Mouse (Mus musculus) hindbrain, embryonic 11.5 days (tissue): ENCODE data around the gene Dgkh. TPM values are rescaled to one million over a fixed set of nuclear protein-coding genes. Genes with fewer than 3 reads are reported as not detected.
"Not testable (repeated sequence)": the region's sequence is repeated elsewhere in the genome, so short reads cannot be mapped to it uniquely, and the experiment has no call there.

Source experiments
- ATAC-seq: fragments of 200-750 bp; cut with Nextera tagmentation; 2 replicates; pipeline ENCODE4 v1.8.0; 2017; ENCODE audit warnings: mild to moderate bottlenecking, moderate TSS enrichment, moderate library complexity; ENCODE audit not compliant: low FRiP score
- DNase-seq: peaks from one replicate; pipeline ENCODE4 v3.0.0-alpha.2; 2015; ENCODE audit warnings: low spot score
- H3K27ac ChIP-seq: fragments of 300-500 bp; sonication (generic); 2 replicates; pipeline ENCODE4 v1.5.1; 2014; ENCODE audit warnings: mild to moderate bottlenecking, low read depth, low read length
- H3K27me3 ChIP-seq: fragments of 300-500 bp; sonication (generic); 2 replicates; pipeline ENCODE4 v1.6.1; 2014; ENCODE audit warnings: mild to moderate bottlenecking, low read length, moderate library complexity, mixed read lengths; ENCODE audit not compliant: control insufficient read depth, insufficient read depth
- H3K36me3 ChIP-seq: fragments of 300-500 bp; sonication (generic); 2 replicates; pipeline ENCODE4 v1.6.1; 2014; ENCODE audit warnings: mild to moderate bottlenecking, low read length, moderate library complexity, mixed read lengths; ENCODE audit not compliant: control insufficient read depth, insufficient read depth
- H3K4me1 ChIP-seq: fragments of 300-500 bp; sonication (generic); replicated peaks from 2 replicates; pipeline ENCODE4 v1.6.1; 2014; ENCODE audit warnings: low read length, mixed read lengths; ENCODE audit not compliant: control insufficient read depth, insufficient read depth
- H3K4me2 ChIP-seq: fragments of 300-500 bp; sonication (generic); replicated peaks from 2 replicates; pipeline ENCODE4 v1.6.1; 2014; ENCODE audit warnings: mild to moderate bottlenecking, low read depth, low read length
- H3K4me3 ChIP-seq: fragments of 300-500 bp; sonication (generic); 2 replicates; pipeline ENCODE4 v1.5.1; 2014; ENCODE audit warnings: low read depth, low read length
- H3K9ac ChIP-seq: fragments of 300-500 bp; sonication (generic); 2 replicates; pipeline ENCODE4 v1.6.1; 2014; ENCODE audit warnings: low read depth, low read length
- H3K9me3 ChIP-seq: fragments of 300-500 bp; sonication (generic); 2 replicates; pipeline ENCODE4 v1.6.1; 2016; ENCODE audit warnings: low read length; ENCODE audit not compliant: control insufficient read depth
- WGBS: fragments of 180-500 bp; shearing (Covaris S2); extraction: QIAGEN DNeasy Blood & Tissue Kit; methylation state at CpG from one replicate; pipeline ENCODE4 v1.1.7; 2014; 5-methylcytosine and 5-hydroxymethylcytosine counted together
- polyA plus RNA-seq: library from polyadenylated mRNA; unstranded; fragments of >200 nt; fragmentation: Nextera tagmentation; extraction: Ambion mirVana; gene quantifications from 2 replicates; pipeline ENCODE4 v1.2.1, GENCODE M21; 2014

Dgkh gene
- polyA plus RNA-seq, 1 experiment from 2014 or later = 2.2 TPM

- no peak overlapping the region for H3K9ac ChIP-seq
- no peak overlapping the region for H3K27ac ChIP-seq
- no peaks in the 10 kb centered on the region for H3K9me3 ChIP-seq
- peaks cover 3% of the 10 kb centered on the region; the same call in 1 of the 2 replicates for H3K27me3 ChIP-seq
- DNase-seq (peak; percentile 28), ATAC-seq (no peak)
- H3K36me3 ChIP-seq = no peaks in the 10 kb centered on the region
- peak overlapping the region; percentile 95 for H3K4me2 ChIP-seq
- WGBS = 10% methylated on average over 13 of the region's 13 CpGs
- H3K4me1 ChIP-seq = peaks cover 3% of the 10 kb centered on the region; the same call in 1 of the 2 replicates
- H3K4me3 ChIP-seq = peak overlapping the region; percentile 55
These were observed 6.6 kb downstream of the Dgkh start for GRCm38 (mm10) chr14:78725976-78726375.

- Histone ChIP-seq H3K9ac (peak overlapping the region; percentile 59), H3K27ac (no peak overlapping the region), H3K4me2 (peak overlapping the region; percentile 95), H3K4me1 (peaks cover 3% of the 10 kb centered on the region; the same call in 1 of the 2 replicates), H3K9me3 (no peaks in the 10 kb centered on the region), H3K36me3 (no peaks in the 10 kb centered on the region), H3K4me3 (peak overlapping the region; percentile 55), H3K27me3 (peaks cover 3% of the 10 kb centered on the region; the same call in 1 of the 2 replicates)
- ATAC-seq (peak; percentile 56), DNase-seq (no peak)
- WGBS = 2% methylated on average over 26 of the region's 26 CpGs
These were observed 7.1 kb downstream of the Dgkh start for GRCm38 (mm10) chr14:78725307-78725956.

- peak overlapping the region; percentile 55 for H3K4me3 ChIP-seq
- H3K4me2 ChIP-seq = peak overlapping the region; percentile 95
- H3K36me3 ChIP-seq = no peaks in the 10 kb centered on the region
- DNase-seq = peak; percentile 73
- 1% methylated on average over 49 of the region's 52 CpGs for WGBS
- H3K27me3 ChIP-seq = peaks cover 3% of the 10 kb centered on the region; the same call in 1 of the 2 replicates
- peak; percentile 86 for ATAC-seq
- peaks cover 3% of the 10 kb centered on the region; the same call in 1 of the 2 replicates for H3K4me1 ChIP-seq
- H3K9me3 ChIP-seq = no peaks in the 10 kb centered on the region
- H3K9ac ChIP-seq = peak overlapping the region; percentile 59
- H3K27ac ChIP-seq = no peak overlapping the region
These were observed 7.9 kb downstream of the Dgkh start for GRCm38 (mm10) chr14:78724414-78725306.

GRCm38 (mm10) chr14:78723655-78724054, 8.9 kb downstream of the Dgkh start:
- not testable (repeated sequence) for ATAC-seq, H3K4me2 ChIP-seq, H3K9me3 ChIP-seq, H3K4me1 ChIP-seq, H3K36me3 ChIP-seq, H3K27me3 ChIP-seq, DNase-seq, H3K4me3 ChIP-seq, H3K27ac ChIP-seq, H3K9ac ChIP-seq
- 95% methylated on average over 4 of the region's 4 CpGs for WGBS

DNA sequence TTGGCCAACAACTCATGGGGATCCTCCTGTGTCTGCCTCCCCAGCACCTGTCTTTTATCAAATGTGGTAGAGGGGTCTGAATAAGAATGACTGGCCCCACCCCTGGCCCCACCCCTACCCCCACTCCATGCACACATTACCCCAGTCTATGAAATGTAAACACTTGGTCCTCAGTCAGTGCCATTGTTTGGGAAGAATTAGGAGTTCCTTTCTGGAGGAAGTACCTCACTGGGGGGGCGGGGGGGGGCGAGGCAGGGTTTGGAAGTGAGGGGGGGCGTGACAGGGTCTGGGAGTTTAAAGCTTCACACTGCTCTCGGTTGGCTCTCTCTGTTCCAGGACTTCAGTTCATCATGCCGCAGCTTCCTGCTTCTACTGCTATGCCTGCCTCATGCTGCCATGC, 10.5 kb downstream of the Dgkh start:
- Histone ChIP-seq H3K27me3 (peaks cover 3% of the 10 kb centered on the region; the same call in 1 of the 2 replicates), H3K4me3 (no peak overlapping the region), H3K36me3 (no peaks in the 10 kb centered on the region), H3K9me3 (no peaks in the 10 kb centered on the region), H3K4me1 (peaks cover 3% of the 10 kb centered on the region; the same call in 1 of the 2 replicates), H3K9ac (no peak overlapping the region), H3K4me2 (no peak overlapping the region), H3K27ac (no peak overlapping the region)
- WGBS = 83% methylated on average over 5 of the region's 5 CpGs
- ATAC-seq (no peak), DNase-seq (no peak)

- 93% methylated on average over 7 of the region's 7 CpGs for WGBS
- no peak for DNase-seq
- ATAC-seq = no peak
These were observed 16.5 kb downstream of the Dgkh start for GRCm38 (mm10) chr14:78716035-78716434.

GRCm38 (mm10) chr14:78712565-78713148, 19.9 kb downstream of the Dgkh start:
- 65% methylated on average over 20 of the region's 20 CpGs for WGBS
- Histone ChIP-seq H3K9me3 (no peaks in the 10 kb centered on the region), H3K4me3 (no peak overlapping the region), H3K9ac (no peak overlapping the region), H3K27ac (no peak overlapping the region), H3K4me2 (no peak overlapping the region), H3K4me1 (no peaks in the 10 kb centered on the region), H3K27me3 (no peaks in the 10 kb centered on the region), H3K36me3 (no peaks in the 10 kb centered on the region)
- ATAC-seq = no peak
- peak; percentile 6 for DNase-seq

More at GRCm38 (mm10) chr14:78716035-78716434, 16.5 kb downstream of the Dgkh start:
- Histone ChIP-seq H3K36me3 (no peaks in the 10 kb centered on the region), H3K9me3 (no peaks in the 10 kb centered on the region), H3K4me2 (no peak overlapping the region), H3K27ac (no peak overlapping the region), H3K27me3 (no peaks in the 10 kb centered on the region), H3K4me1 (no peaks in the 10 kb centered on the region), H3K9ac (no peak overlapping the region), H3K4me3 (no peak overlapping the region)

- Histone ChIP-seq H3K36me3 (no peaks in the 10 kb centered on the region), H3K4me3 (no peak overlapping the region), H3K4me2 (no peak overlapping the region), H3K9me3 (no peaks in the 10 kb centered on the region), H3K27me3 (no peaks in the 10 kb centered on the region), H3K4me1 (no peaks in the 10 kb centered on the region), H3K9ac (no peak overlapping the region), H3K27ac (no peak overlapping the region)
- ATAC-seq = no peak
- 81% methylated on average over 4 of the region's 4 CpGs for WGBS
- DNase-seq = no peak
These were observed 21.9 kb downstream of the Dgkh start for GRCm38 (mm10) chr14:78710647-78711046.
